Mouse (Mus musculus) brain, adult 2 months (tissue): ENCODE results near the gene H2afv.
"Not testable (repeated sequence)": the region's sequence is repeated elsewhere in the genome, so short reads cannot be mapped to it uniquely, and the experiment has no call there.

Source experiments
- DNase-seq: peaks from one replicate; pipeline ENCODE4 v3.0.0; 2011; ENCODE audit warnings: low read depth, low spot score

Gene H2afv

DNA sequence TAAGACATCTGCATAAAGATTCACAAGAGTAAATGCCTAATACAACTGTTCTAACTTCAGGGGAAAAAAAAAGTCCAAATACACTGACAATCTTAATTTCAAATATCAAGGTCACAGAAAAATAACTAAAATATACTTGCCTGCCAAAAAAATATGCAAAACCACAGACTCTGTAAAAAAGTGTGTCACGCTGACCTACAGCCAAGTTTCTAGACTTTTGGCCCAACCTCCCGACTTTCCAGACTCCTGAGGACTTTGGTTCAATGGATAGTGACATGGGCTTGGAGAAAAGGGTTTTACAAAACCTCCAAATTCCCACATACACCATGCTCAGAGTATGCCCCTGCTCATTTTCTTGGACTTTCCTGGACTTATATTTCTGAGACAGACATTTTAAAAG is 24.3 kb upstream of the H2afv start:
- DNase-seq, result no peak

DNA sequence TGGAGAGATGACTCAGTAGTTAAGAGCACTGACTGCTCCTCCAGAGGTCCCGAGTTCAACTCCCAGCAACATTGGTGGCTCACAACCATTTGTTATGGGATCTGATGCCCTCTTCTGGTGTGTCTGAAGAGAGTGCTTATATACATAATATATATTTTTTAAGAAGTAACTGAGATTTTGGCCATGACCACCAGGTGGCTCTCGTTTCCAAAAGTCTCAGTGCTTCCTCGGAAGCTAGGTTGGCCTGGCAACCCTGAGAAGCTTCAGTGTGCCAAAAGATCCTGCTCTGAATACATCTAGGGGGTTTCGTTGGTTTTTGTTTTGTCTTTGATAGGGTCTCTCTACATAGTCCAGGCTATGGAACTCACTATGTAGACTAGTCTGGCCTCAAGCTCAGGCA is 20.9 kb upstream of the H2afv start:
- DNase-seq, result peak; percentile 91

- DNase-seq, result no peak
Observed at GRCm38 (mm10) chr11:6463159-6463837, 19.1 kb upstream of the H2afv start.

GRCm38 (mm10) chr11:6456083-6456482 is 11.8 kb upstream of the H2afv start:
- no peak for DNase-seq

GRCm38 (mm10) chr11:6448155-6448554 is 3.9 kb upstream of the H2afv start:
- DNase-seq, result not testable (repeated sequence)

DNA sequence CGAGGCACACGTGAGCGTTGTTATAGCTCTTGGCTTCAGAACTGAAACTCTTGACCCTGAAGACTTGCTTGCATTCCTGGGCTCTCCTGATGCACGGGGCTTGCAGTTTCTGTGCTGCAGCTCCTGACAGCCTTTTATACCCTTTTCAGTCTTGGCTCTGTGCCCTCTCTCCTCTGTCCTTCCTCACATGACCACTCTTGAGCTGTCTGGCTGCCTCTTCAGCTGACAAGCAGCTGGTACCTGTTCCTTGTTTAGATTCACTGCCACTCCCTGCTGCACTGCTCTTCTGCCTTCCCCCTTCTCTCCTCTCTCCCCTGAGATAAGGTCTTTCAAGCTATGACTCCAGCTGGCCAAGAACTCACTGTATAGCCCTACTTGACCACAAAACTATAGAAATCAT is 3.2 kb upstream of the H2afv start:
- DNase-seq, result no peak

DNA sequence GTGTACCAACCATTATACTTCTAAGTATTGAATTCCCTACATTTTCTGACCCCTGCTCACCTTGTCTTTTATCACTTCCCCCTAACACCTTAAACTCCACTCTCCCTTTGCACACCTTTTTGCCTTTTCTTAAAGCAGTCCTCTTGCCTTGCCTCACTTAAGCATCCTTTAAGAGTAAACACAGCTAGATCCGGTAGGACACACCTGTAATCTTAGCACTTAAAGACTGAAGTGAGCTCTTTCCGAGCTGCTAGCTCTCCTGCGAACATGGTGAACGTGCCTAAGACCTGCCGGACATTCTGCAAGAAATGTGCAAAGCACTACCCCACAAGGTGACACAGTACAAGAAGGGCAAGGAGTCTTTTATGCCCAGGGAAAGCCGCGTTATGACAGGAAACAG is 1.7 kb upstream of the H2afv start:
- DNase-seq, result no peak

DNA sequence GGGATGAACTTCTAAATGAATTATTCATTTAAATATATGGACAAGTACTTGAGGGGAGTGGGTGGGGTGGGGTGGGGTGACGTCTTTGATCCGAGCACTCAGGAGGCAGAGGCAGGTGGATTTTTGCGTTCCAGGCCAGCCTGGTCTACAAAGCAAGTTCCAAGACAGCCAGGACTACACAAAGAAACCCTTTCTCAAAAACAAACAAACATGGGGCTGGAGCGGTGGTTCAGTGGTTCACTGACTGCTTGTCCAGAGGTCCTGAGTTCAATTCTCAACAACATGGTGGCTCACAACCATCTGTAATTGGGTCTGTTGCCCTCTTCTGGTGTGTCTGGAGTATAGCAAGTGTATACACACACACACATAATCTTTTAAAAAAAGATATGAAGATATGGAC is 1.2 kb upstream of the H2afv start:
- no peak for DNase-seq

DNA sequence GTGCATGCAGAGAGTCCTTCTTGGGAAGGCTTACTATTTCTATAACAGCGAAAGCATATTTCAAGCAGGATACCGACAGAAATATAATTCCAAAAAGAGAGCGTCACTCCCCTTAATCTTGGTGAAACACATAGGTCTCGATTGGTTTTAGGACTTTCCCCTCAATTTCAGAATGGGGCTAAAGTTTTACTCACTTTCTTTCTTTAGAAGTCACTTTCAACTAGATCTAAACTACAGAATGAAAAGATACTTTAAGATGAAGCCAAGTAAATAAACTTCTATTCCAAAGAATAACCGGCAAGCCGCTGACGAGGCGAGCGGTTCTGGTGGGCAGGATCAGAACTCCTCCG is 541 bp downstream of the H2afv start:
- DNase-seq, result no peak

DNA sequence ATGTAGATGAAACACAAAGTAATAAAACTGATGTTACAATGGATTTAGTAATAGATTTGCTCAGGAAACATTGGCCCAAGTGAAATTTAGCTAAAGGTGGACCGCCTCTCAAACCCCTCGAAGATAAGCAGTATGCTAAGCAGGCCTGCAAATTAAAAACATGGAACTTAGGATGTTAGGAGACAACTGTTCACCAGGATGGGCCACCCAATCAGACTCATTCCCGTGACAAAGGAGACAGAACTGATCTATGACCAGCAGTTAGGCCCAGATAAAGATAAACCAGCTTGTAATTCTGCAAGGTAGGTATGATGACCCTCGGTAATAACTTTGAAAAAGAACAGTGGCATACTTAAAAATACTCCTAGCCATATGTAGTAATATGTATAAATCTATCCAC is 1.1 kb downstream of the H2afv start:
- DNase-seq, result no peak

DNA sequence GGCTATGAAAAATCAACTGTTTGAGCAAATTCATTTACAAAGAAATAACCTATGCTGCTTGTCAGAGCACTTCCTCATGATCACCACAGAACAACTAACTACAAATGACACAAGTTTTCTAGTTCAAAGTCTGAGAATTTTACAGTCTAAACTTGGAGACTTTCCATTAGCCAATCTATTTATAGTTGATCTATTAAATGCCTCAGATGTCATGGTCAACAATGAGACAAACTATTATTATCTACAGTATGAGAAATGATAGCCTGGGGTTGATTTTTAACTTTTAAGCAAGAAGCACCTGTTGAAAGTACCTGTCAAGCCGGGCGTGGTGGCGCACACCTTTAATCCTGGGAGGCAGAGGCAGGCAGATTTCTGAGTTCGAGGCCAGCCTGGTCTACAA is 1.7 kb downstream of the H2afv start:
- DNase-seq, result no peak

- no peak for DNase-seq
Observed at GRCm38 (mm10) chr11:6440171-6440570, 4.1 kb downstream of the H2afv start.

GRCm38 (mm10) chr11:6437667-6438066 is 6.6 kb downstream of the H2afv start:
- no peak for DNase-seq

DNA sequence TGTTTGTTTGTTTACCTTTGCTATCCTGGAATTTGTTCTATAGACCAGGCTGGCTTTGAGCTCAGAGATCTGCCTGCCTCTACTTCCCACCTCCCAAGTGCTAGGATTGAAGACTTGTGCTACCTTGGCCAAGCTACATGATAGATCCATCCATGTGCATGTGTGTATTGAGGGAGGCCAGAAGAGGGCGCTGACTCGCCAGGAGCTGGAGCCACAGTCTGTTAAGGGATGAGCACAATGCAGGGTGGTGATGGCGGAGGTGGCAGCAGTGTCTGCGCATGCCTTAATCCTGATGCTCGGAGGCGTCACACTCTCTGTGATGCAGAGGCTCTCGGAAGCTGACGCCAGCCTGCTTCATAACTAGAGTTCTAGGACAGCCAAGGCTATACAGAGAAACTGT is 7.8 kb downstream of the H2afv start:
- peak; percentile 67 for DNase-seq

DNA sequence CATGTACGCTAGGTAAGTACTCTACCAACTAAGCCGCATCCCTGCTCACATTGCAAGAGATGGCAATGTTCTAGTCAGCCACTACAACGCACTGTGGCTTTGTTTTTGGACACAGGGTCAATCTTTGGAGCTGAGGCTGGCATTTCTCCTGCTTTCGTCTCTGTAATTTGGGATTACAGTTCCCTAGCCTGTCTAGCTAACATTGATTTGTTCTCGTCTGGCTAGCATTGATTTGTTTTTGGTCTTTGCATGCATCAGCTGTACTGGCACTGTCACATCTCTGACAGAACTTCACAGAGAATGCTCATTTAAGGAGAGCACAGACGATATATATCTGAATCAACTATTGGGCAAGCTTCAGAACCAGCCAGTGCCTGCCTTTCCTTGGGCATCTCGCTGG is 14.1 kb downstream of the H2afv start:
- no peak for DNase-seq

- no peak for DNase-seq
Observed at GRCm38 (mm10) chr11:6420722-6421350, 23.4 kb downstream of the H2afv start.

DNA sequence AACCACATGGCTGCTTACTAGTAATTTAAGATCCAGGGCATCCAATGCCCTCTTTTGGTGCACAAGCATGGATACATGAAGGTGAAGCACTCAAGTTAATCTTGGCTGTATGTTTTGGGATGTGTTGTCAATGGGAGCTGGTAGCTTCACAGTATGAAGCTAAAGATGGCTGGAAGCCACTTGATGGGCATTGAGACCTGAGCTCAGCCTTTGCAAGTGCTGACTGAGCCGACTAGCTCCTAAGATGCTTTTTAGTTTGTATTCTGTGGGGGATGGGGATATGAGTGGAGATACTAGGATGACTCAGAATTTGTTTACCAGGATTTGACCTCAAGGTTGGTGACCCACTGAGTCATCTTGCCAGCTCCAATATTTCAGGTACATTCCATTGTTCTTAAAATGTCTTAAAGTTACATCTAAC is 23.9 kb downstream of the H2afv start:
- no peak for DNase-seq

- not testable (repeated sequence) for DNase-seq
Observed at GRCm38 (mm10) chr11:6419156-6419555, 25.1 kb downstream of the H2afv start.

DNA sequence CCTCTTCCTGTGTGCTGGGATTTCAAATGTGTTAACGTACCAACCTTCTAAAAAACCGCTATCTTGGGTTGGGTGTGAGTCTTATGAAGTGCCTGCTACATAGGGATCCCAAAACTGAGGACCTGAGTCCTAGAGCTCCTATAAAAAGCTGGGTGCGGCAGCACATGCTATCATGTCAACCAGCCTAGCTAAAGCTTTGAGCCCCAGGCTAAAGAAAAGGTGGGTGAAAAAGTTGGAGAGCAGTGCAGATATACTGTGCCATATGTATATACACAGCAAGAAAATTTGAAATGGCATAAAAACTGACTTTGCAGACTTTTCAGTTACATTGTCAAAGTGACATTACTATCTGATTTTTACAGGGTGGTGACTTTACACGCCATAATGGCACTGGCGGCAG is 25.5 kb downstream of the H2afv start:
- DNase-seq, result no peak

DNA sequence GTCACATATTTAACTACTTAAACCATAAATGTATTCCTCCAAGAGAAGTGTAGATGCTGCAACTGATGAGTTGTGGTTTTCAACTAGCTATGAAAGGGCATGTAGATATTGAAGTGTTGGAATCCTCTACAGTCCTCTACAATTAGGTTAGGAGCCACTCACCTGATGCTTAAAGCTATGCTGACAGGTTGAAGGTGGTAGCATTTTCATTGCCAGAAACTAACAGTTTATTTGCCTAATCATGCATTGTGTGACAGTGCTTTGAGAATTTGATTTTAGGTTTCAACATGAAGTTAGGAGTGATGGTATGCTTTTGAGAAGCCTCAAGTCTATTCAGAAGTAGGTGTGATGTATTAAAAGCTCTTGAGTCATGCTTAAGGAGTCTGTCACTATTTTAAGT is 26.8 kb downstream of the H2afv start:
- DNase-seq, result no peak

DNA sequence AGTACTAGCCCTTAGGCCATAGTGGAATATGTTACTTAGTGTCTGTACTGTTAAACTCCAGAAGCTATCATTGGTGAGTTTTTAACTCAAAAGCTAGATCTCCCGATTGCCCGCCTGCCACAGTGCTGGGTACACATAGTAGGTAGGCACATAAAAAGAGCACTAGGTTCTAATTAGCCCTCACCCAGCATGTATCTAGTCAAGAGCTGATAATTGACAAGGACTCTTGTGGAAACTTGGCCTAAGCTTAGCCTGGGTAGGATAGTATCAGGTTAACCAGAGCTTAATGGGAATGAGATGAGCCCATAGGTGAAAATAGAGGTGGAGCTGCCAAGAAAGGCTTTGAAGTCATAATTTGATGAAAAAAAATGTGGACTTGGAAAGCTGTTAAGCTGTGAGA is 27.2 kb downstream of the H2afv start:
- no peak for DNase-seq

DNA sequence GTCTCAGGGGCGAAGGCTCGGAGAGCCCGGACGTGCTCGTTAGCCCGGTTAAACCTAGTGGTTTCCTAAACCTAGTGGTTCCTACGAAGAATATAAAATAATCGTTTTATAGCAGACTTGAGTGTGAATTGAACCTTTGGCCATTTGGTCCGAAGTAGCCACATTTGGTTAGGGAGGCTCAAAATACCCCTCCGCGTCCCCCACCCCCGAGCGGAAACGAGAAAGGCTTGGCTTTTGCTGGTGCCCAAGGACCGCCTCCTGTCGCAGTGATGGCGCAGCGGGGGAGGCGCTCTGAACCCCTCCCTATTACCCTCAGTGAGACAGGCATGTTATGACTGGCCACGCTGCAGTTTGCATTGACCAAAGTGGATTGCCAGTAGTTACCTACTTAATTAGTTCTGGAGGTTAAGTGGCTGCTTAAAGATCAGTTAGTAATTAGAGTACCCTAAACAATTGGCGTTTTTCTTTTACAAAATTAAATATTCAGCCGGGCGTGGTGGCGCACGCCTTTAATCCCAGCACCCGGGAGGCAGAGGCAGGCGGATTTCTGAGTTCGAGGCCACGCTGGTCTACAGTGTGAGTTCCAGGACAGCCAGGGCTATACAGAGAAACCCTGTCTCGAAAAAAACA is 27.7 kb downstream of the H2afv start:
- DNase-seq, result peak; percentile 93
